Mouse (Mus musculus): ENCODE measurements at regions not wholly inside any gene's neighbourhood (a gene's known extent, or its start where the extent isn't known, plus 50 kb on each side); places are given as distances from the start of the nearest gene placed in this dataset.

DNA sequence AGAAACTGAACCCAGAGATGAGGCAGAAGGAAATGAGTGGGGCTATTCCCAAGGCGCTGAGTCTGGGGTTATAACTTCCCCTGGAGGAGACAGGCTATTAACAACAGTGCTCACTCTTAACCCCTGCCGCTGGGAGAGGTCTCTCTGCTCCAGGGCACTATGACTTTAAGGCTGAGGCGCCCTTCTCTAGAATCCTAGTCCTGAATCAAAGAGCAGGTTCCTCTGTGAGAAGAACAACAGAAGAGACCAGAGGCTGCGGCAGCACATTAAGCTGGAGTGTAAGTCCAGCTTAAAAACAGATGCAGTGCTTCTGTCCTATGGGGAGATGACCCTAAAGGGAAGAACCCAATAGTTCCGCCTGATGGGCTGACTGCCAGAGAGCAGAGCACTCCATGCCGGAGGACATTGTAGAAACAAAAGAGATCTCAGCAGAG lies 173.4 kb upstream of the Klf7 start:
- DNase-seq: peak; percentile 49 to 53

DNA sequence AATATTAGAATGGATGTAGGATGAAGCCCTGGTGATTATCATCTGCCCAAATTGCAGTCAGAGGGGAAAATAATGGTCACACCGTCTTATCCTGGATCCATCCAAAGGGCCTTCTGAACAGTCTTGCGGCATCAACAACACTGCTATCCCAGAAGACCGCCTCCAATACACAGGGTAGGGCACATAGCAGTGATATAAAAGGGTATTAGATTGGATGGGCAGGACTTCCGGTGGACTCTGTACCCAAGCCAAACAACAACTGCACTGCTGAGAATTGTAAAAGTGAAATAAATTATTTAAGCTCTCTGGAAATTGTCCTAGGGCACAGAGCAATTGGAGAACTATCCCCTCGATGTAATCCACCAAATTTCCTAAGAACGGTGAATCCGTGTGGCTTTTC lies 173.0 kb upstream of the Klf7 start:
- DNase-seq: no peak

DNA sequence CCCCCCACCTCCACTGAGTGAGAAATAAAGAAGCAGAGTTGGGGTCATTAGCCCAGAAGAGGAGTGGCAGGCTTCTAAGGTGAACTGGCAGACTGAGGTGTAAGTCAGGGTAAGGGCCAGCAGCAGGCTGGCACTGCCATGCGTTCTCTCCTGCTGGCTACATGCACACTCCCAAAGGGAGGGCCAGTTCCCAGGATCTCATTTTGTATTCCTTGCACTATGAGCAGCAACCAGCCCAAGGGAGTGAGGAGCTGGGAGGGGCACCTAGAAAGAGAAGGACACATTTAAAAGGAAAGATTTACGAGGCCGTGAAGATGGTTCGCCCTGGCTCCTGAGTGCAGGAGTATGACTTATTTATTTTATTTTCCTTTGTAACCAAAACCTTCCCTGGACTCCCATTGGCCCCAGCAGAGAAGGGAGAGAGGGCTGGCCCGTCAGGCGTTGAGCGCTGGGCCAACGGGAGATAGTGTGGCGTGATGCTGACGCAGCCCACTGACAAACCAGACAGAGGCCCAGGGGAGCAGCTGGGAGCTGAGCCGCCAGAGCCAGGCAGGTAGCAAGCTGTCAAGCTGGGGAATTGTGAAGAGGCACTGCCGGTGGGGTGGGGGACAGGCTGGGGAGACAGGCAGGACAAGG lies 166.8 kb upstream of the Klf7 start:
- peak; percentile 38 to 55 for DNase-seq

DNA sequence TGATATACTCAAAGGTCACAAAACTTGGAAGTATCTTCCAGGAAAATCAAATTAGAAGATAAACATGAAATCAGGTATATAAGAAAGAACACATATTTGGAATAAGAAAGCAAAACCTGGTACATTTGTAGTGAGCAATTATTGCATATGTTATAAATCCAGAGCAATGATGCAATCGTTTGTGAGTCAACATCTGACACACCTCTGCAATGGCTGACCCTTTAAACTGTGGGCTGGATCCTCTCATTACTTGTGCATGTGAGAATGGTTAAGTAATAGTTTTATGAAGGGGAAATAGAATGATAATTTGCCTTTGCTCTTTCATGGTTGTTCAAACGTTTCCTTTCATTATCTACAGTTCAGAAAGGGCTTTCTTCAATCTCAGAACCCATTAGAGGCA lies 165.0 kb upstream of the Klf7 start:
- no peak for DNase-seq

DNA sequence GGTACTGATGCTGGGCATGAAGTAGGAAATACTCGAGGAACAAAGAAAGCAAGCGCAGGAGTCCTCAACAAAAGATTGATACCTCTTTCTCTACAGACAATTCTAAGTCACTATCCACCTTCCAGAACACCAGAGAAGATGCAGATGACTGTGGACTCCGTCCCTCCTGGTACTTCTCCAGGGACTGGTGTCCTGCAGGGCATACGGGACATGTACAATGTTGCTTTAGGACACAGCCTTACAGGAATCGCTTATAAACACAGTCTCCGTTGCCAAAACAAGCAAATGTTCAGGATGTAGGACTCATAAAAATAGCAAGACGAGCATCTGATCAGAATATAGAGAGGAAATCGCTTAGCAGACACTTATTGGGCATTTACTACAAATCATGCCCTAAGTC lies 162.6 kb upstream of the Klf7 start:
- DNase-seq: no peak

DNA sequence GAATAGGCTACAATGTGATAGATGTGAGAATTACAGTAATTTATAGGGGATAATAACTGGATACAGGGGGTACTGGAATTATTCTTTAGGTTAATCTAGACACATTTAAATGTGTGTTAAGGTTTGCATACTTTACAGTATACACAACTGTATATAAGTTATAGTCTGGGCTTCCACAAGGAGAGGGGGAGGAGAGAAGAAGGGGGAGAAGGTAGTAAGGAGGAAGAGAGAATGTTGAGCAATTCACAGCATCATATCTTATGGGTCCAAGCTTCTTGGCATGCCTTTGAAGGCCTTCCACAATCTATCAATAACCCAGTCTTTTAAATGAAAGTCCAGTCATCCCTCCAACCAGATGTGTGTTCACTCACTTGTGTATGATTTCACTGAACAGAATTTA lies 153.8 kb upstream of the Klf7 start:
- DNase-seq: no peak

DNA sequence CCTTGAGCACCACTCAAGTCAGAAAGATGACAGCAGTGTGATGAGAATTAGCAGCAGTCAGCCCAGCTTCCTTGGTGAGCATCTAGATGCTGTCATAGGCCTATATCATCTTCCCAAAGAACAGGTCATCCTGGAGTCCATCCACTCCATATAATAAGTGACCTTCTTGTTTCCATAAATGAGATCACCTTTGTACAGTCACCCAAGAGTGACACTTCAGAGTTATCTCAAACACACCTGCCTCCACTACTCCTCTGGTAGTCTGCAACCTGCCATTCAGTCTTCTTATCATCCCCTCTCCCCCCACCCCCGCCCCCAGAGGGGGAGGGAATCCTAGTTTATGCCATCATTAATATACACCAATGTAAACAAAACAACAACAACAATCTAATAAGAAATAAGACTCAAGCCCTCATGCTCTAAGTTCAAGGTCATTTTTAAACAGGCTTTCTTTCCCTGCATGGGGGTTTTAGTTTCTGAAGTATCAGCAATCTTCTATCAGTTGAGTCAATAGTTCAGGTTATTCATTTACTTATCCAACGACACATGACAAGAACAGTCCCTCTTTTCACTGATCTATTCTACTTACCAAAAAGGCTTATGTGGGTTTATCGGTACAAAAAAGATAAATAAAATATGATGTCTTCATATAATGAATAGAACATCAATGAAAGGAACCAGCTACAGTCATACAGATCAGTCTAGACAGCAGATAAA lies 153.2 kb upstream of the Klf7 start:
- DNase-seq: no peak

DNA sequence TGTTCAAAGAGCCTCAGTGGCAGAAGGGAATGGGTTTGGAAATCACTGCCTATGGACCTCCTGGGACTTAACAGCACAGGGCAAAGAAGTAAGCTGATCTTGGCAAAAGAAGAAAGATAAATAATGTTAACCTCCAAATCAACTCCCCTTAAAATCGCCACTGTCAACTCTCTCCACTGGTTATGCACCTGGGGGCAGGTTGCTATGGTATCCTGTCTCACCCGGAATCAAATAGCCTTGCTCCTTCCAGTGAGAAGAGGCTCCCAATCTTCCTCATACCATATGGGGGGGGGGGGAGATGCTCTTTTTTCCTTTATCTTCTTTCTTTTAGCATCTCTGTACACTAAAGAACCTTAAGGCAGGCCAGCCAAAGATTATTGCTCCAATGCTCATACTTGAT lies 135.2 kb upstream of the Klf7 start:
- DNase-seq: peak in 1 of 2 experiments; percentile 15

DNA sequence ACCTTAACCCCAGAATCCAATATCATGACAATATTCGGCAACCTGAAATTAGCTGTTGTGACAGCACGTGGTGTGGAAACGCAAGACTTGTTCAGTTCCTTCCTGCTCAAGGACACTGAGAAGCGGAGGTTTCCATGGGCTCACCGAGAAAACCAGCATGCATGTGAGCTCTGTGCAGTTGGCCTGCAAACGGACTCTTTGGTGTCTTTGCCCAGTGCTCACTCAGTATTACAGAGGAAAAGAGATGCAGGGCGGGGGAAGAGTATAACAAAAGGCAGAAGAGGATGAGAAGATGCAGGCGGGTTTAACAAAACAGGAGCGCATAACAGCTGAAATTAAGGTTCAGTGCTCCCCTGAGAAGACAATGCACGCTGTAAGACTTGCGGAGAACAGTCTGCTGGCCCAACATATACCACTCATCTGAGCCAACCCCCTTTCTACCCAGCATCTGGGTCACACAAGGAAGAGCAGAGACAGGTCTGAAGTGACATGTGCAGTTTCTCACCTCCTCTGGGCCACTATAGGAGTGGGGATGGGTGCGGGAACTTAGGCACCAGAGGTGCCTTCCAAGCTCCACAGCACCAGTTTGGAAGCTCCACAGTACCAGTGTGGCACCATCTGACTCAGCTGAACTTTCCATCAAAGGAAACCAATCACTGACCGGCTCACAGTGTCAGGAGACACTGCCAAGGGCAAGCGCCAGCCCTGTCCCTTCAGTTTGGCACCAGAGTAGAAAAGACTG lies 133.6 kb upstream of the Klf7 start:
- peak; percentile 82 to 87 for DNase-seq

DNA sequence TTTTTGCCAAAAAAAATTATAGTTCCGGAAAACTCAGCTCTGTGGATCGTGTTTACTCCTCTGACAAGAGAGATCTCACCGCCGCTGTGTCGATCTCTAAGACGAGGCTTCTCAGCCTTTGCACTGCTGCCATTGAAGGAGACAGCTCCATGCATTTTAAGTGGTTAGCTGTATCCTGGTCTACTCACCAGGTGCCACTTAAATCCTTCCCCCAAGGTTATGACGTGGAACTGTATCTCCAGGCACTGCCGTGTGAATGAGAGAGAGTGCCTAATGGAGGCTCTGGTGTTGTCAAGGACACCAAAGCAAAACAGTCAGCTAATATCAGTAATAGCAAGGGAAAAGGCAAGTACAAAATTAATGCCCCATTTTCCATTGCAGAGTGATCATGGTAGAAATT lies 132.6 kb upstream of the Klf7 start:
- DNase-seq: no peak

DNA sequence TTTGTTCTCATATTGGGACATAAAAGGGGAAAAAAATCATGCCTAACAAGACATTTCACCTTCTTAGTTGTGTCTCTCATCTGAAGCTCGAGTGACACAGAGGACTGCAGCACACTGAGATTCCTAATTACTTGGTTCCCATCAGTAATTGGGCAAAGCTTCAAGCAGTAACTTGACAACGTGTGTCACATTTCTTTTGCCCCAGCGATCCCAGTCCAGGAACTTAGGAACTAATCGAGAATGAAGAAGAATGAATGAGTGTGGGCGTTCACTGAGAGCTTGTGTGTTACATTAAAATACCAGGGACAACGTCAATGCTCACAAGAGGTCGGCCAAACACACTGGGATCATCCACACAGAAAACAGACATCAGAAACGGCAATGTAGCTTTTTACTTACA lies 131.9 kb upstream of the Klf7 start:
- DNase-seq: no peak

DNA sequence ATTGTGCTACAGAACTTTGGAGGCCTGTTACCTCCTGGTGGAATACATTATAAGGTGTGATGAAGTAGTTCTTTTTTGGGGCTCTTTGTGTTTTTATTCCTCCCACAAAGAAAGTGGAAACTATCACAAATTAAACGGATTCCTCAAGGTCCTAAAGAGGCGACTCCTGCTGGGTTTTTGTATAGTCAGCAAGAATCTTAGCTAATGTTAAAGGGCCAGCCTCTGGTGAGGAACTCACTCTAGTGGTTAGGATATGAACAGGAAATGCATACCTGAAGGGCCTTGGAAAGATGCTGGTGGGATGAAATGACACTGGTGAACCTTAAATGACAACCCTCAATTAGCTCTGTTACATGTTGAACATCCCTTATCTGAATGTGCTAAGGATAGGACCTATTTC lies 120.3 kb upstream of the Klf7 start:
- no peak for DNase-seq

DNA sequence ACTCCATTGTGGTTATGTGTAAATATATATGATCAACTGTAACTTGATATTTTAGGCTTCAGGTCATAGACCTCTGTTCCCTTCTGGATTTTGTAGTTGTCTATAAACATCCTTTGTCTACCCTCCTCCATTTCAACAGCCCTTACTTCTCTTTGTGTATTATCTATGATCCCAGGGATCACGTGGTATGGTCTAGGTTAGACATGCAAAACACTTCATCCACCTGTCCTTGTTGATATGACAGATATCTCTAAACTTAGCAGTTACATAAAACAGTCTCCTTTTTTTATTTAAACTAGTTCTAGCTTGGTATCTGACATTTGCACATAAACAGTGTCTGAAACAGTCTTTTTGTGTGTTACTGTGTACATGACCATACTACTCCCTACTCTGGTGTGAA lies 107.6 kb upstream of the Klf7 start:
- DNase-seq: no peak

DNA sequence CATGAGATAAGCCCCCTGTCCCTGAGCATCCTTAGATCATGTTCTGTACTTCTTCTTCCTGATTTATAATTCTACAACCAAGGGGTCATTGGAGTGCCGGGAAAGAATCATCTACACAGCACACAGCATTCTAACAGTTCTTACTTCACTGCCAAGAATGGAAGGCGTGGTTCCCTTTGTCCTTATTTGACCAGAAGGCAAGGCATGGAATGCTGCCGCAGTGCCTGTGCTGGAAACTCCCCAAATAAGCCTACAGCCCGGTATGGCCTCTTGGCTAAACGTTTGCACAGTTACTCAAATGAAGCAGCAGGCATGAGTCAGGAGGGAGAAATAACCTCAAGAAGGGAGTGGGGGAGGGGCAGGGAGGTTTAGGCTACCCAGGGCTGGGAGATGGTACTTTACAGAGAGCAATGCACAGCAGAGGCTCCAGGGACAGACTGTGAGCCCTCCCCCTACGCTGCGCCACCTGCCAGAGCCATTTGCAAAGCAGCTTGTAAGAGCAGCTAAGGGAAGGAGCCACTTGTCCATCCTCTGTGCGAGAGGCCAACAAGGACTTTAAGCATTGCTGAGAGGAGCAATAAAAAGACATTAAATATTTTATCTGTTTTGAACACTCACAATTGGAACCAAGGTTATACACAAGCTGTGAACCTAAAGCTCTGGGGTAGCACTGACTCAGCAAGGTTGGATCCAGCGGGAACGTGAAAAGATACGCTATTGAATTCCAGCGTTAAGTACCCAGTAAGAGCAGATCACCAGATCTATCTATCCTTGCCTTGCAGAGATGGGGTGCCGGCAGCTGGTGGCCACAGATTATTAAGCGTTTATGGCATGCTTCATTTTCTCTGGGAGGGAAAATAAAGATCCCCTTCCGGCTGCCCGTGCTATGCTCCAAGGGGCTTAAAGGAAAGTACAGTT lies 104.2 kb upstream of the Klf7 start:
- DNase-seq: peak; percentile 93 to 96

DNA sequence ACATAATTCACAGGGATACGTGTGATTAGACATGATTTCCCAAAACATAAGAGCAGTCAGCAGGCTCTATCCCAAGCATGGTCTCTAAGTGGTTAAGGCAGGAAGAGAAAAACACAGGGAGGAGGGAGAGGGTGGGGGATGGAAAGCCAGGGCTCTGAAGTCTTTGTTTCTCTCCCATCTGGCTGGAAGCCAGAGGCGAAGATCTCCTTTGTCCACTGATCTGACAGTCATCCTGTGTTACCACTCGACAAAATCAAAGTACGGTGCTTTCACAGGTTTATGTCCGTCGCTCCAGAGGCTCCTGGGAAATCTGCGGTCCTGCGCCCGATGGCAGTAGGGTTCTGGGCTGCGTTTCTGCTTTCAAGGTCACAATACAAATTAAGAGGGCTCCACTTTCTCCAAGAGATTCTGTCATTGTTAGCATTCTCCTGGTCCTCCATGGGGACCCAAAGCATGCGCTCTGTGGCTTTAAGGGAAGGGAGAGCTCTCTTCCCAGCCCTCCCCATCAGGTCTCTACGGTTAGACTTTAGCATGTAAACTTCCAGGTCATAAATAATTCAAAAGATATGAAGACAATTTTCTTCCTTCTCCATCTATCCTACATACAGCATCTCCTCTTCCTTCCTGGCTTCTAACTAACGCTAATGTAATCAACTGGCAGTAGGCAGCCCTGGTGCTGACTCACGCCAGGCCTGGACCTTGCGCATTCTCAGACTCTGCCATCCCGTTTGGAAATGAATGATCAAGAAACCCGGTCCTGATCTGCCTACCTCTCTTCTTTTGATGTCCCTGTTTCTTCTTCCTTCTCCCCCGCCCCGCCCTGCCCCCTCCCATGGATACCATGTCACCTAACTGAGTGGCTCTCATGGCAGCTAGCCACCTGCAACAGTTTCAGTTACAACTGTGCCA lies 102.0 kb upstream of the Klf7 start:
- peak; percentile 70 to 72 for DNase-seq

DNA sequence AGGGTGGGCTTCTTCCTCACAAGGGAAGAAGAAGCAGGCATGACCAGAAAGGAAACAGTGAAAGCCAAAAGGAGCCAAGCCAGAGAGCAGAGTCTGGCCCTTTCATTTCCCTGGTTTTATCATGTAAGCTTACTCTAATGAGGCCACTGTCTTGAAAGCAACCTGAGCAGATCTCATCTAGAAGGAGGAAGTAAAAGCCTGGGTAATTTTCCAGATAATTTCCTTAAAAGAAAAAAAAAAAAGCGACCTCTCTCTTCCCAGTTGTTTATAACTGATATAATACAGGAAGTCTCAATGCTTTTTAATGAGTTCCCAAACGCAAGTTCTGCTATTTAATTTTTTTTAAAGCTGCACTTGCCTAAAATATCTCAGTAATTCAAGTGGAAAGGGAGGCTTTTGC lies 100.4 kb upstream of the Klf7 start:
- no peak for DNase-seq

DNA sequence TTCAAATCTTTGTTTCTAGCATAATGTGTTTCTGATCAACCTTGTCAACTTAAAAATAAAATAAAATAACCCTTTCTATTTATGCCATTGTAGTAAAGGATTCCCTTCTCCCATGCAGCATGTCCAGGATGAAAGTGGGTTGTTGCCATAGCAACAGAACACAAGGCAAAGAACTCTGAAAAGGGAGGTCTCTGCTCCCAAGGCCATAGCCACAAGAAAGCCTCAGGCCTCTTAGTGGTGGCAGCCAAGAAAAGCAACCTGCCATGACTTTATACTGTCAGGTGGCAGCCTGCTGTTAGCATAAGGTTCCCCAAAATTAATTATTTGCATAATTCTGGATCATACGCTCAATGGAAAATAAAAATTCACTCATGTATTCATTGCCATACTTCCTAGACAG lies 98.4 kb upstream of the Klf7 start:
- DNase-seq: peak; percentile 57 to 60

DNA sequence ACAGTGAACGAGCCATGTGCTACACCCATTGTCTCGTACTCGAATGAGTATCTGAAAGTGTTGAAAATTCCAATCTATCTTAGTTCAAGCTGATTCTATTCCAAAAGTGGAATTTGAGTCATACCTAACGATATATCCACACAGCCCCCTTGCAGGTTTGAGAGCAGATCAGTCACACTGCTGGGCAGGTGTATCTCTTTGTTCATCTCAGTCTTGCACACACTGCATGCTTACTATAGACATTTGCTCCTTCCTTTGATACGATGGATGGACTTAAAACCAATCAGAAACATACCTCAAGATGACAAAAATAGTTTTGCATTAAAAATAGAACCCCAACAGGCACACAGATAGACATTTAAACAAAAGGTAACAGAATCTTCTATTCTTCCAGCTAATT lies 98.0 kb upstream of the Klf7 start:
- DNase-seq: no peak

DNA sequence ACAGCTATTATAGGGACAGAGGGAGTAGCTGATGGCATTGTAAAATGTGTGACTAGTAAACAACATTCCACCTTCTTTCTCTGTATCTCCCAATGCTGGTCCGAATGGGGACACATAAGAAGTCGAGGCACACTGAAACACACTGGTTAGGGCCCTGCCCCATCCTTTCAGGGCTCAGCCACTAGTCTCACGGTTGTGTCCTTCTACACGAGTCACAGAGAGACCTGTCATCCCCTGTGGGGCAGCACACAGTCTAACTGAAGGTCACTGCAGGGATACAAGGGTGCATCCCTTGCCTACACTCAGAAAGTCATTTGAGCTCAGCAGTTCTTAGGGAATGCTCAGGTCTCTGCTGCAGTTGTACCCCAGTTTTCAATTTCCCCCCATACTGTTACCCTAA lies 93.6 kb upstream of the Klf7 start:
- DNase-seq: no peak

DNA sequence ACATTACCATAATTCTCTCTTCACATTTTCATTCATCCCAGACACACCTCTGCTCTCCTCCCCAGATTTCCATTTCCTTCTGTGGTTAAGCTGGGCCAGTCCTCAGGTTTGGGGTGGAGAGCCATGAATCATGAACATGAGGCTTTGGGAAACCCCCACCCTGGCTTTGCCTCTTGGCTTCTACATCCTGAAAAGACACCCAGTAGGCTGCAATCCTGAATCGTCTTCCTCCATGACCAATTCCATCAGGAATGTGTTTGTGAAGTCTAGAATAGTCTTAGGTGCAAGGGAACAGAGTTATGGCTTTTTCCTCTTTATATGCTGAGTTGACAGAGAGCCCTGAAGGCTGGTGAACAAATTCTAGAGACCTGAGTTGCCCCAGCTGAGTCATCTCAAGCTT lies 87.0 kb upstream of the Klf7 start:
- no peak for DNase-seq

DNA sequence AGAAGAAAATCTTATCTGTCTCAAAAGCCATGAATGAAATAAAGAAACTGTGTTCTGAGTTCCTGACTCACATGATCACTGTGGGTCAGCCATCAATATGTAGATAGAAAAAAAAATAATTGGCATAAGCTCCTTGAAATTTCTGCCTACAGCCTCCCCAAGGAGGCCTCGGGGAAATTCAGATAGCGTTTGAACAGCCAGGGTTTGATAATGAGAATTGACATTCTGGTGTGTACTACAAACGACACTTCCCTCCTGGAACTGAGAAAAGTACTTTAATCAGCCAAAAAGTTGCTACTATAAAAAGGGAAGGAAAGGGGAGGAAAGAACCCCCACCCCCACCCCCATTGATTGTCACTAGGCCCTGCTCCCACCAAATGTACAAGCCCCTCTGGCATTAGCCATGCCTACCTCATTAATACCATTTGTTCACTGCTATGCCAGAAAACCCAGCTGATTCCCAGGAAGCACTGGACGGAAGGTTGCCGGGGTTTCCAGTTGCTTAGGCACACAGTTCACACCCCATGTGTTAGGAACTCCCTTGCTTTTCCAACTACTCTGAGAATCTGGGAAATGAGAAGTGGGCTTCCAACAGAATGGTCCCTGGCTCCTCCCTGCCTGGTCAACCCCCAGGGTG lies 78.4 kb upstream of the Klf7 start:
- DNase-seq: peak in 1 of 2 experiments; percentile 52

All from cerebellum, postnatal 10 days (tissue).